Mouse (Mus musculus) forebrain, postnatal 0 days (tissue): Measurements from ENCODE around the gene Ascc2. TPM values are rescaled to one million over a fixed set of nuclear protein-coding genes. Genes with fewer than 3 reads are reported as not detected.
A peak's percentile ranks its signal among the peaks of the same experiment; 100 is the strongest.

Experiments
- ATAC-seq: fragments of 200-750 bp; cut with Nextera tagmentation; 2 replicates; pipeline ENCODE4 v1.8.0; 2017; ENCODE audit warnings: mild to moderate bottlenecking, moderate library complexity
- DNase-seq: peaks from one replicate; pipeline ENCODE4 v3.0.0-alpha.2; 2015
- H3K27ac ChIP-seq: fragments of 300-500 bp; sonication (generic); 2 replicates; pipeline ENCODE4 v1.5.1; 2014; ENCODE audit warnings: low read depth, mild to moderate bottlenecking, antibody characterized with exemption, low read length, moderate library complexity, mixed read lengths
- H3K27me3 ChIP-seq: fragments of 300-500 bp; sonication (generic); 2 replicates; pipeline ENCODE4 v1.6.1; 2014; ENCODE audit warnings: mild to moderate bottlenecking, low read length, mixed read lengths; ENCODE audit not compliant: insufficient read depth
- H3K36me3 ChIP-seq: fragments of 300-500 bp; sonication (generic); 2 replicates; pipeline ENCODE4 v1.6.1; 2014; ENCODE audit warnings: mild to moderate bottlenecking, moderate library complexity; ENCODE audit not compliant: insufficient read depth
- H3K4me1 ChIP-seq: fragments of 300-500 bp; sonication (generic); 2 replicates; pipeline ENCODE4 v1.6.1; 2014; ENCODE audit warnings: antibody characterized with exemption; ENCODE audit not compliant: insufficient read depth
- H3K4me2 ChIP-seq: fragments of 300-500 bp; sonication (generic); 2 replicates; pipeline ENCODE4 v1.6.1; 2014; ENCODE audit warnings: low read depth, mild to moderate bottlenecking, moderate library complexity
- H3K4me3 ChIP-seq: fragments of 300-500 bp; sonication (generic); 2 replicates; pipeline ENCODE4 v1.5.1; 2014; ENCODE audit warnings: low read depth, low read length, mixed read lengths
- H3K9ac ChIP-seq: fragments of 300-500 bp; sonication (generic); 2 replicates; pipeline ENCODE4 v1.6.1; 2014; ENCODE audit warnings: mild to moderate bottlenecking
- H3K9me3 ChIP-seq: fragments of 300-500 bp; sonication (generic); 2 replicates; pipeline ENCODE4 v1.6.1; 2016; ENCODE audit warnings: low read length
- CTCF ChIP-seq: sonication (generic); IDR thresholded peaks from 2 replicates; pipeline ENCODE4 v1.5.1; 2016; ENCODE audit warnings: antibody characterized with exemption, control low read depth, low read depth
- WGBS: fragments of 180-500 bp; shearing (Covaris S2); extraction: QIAGEN DNeasy Blood & Tissue Kit; methylation state at CpG from one replicate; pipeline ENCODE4 v1.1.7; 2014; 5-methylcytosine and 5-hydroxymethylcytosine counted together
- polyA plus RNA-seq: library from polyadenylated mRNA; unstranded; fragments of >200 nt; fragmentation: Nextera tagmentation; extraction: Ambion mirVana; gene quantifications from 2 replicates; pipeline ENCODE4 v1.2.1, GENCODE M21; 2015
- total RNA-seq: library from RNA; depleted of rRNA; stranded (reverse); fragments of >200 nt; gene quantifications from 2 replicates; pipeline ENCODE4 v1.2.3, GENCODE M21; 2014; rRNA removed

Ascc2 gene
- total and polyA plus RNA-seq, 2 experiments from 2014 or later: 14.3 to 17.3 TPM

GRCm38 (mm10) chr11:4730913-4731312 is 93.4 kb downstream of the Ascc2 start:
- H3K9me3 ChIP-seq: no peaks in the 10 kb centered on the region
- TF ChIP-seq CTCF: no peak
- H3K27ac ChIP-seq: no peak overlapping the region
- 89% methylated on average over 5 of the region's 5 CpGs for WGBS
- 0 out of 2 replicates have a peak, but pooled peaks cover 5% of the 10 kb centered on the region for H3K36me3 ChIP-seq
- ATAC-seq (no peak), DNase-seq (no peak)
- no peak overlapping the region for H3K9ac ChIP-seq
- H3K4me2 ChIP-seq: no peak overlapping the region
- no peaks in the 10 kb centered on the region for H3K4me1 ChIP-seq
- no peaks in the 10 kb centered on the region for H3K27me3 ChIP-seq
- H3K4me3 ChIP-seq: no peak overlapping the region

- Histone ChIP-seq H3K36me3 (no peaks in the 10 kb centered on the region), H3K27ac (no peak overlapping the region), H3K9ac (no peak overlapping the region), H3K9me3 (no peaks in the 10 kb centered on the region), H3K4me3 (no peak overlapping the region), H3K4me1 (no peaks in the 10 kb centered on the region), H3K4me2 (no peak overlapping the region), H3K27me3 (no peaks in the 10 kb centered on the region)
- TF ChIP-seq CTCF: no peak
- DNase-seq (no peak), ATAC-seq (no peak)
- 75% methylated on average over 7 of the region's 7 CpGs for WGBS
Measured at GRCm38 (mm10) chr11:4731781-4732180, 94.2 kb downstream of the Ascc2 start.

GRCm38 (mm10) chr11:4734179-4734578 is 96.6 kb downstream of the Ascc2 start:
- no peaks in the 10 kb centered on the region for H3K4me1 ChIP-seq
- H3K27ac ChIP-seq: no peak overlapping the region
- H3K9me3 ChIP-seq: no peaks in the 10 kb centered on the region
- 37% methylated on average over 12 of the region's 12 CpGs for WGBS
- no peaks in the 10 kb centered on the region for H3K27me3 ChIP-seq
- H3K4me2 ChIP-seq: no peak overlapping the region
- peak; percentile 45 for TF ChIP-seq CTCF
- ATAC-seq (peak; percentile 21; the same call in 1 of the 2 replicates), DNase-seq (peak; percentile 24)
- no peaks in the 10 kb centered on the region; the same call in 1 of the 2 replicates for H3K36me3 ChIP-seq
- H3K4me3 ChIP-seq: no peak overlapping the region
- H3K9ac ChIP-seq: no peak overlapping the region

Other genes with a start within 250 kb of the Ascc2 start
- not detected in 2 replicates for gene Hormad2, start 196.6 kb upstream of the Ascc2 start, total RNA-seq
- gene Hormad2, start 196.6 kb upstream of the Ascc2 start, polyA plus RNA-seq: 0.09 TPM in 1 of 2 replicates, not detected in the other
- 81.6 and 93.4 TPM in 2 replicates for gene Mtmr3, start 42.9 kb upstream of the Ascc2 start, total RNA-seq
- 21.4 and 28.4 TPM in 2 replicates for gene Mtmr3, start 42.9 kb upstream of the Ascc2 start, polyA plus RNA-seq
- not detected in 2 replicates for gene Gm11032, start 17.7 kb upstream of the Ascc2 start, total RNA-seq
- not detected in 2 replicates for gene Gm11032, start 17.7 kb upstream of the Ascc2 start, polyA plus RNA-seq
- 171 and 220 TPM in 2 replicates for gene Uqcr10, start 66.6 kb downstream of the Ascc2 start, total RNA-seq
- 797 and 1,037 TPM in 2 replicates for gene Uqcr10, start 66.6 kb downstream of the Ascc2 start, polyA plus RNA-seq
- 20.6 and 29.5 TPM in 2 replicates for gene Zmat5, start 66.9 kb downstream of the Ascc2 start, total RNA-seq
- gene Zmat5, start 66.9 kb downstream of the Ascc2 start, polyA plus RNA-seq: 62.6 and 78.7 TPM in 2 replicates
- gene Cabp7, start 109.0 kb downstream of the Ascc2 start, total RNA-seq: 5.3 and 5.5 TPM in 2 replicates
- 1.3 and 1.6 TPM in 2 replicates for gene Cabp7, start 109.0 kb downstream of the Ascc2 start, polyA plus RNA-seq
- 97.3 and 121 TPM in 2 replicates for gene Nf2, start 211.8 kb downstream of the Ascc2 start, total RNA-seq
- 49.3 and 57.8 TPM in 2 replicates for gene Nf2, start 211.8 kb downstream of the Ascc2 start, polyA plus RNA-seq
- gene Nipsnap1, start 236.2 kb downstream of the Ascc2 start, total RNA-seq: 125 and 146 TPM in 2 replicates
- gene Nipsnap1, start 236.2 kb downstream of the Ascc2 start, polyA plus RNA-seq: 116 and 128 TPM in 2 replicates